ENCODE assay signal across 8 mouse cellular contexts in the genomic region with DNA sequence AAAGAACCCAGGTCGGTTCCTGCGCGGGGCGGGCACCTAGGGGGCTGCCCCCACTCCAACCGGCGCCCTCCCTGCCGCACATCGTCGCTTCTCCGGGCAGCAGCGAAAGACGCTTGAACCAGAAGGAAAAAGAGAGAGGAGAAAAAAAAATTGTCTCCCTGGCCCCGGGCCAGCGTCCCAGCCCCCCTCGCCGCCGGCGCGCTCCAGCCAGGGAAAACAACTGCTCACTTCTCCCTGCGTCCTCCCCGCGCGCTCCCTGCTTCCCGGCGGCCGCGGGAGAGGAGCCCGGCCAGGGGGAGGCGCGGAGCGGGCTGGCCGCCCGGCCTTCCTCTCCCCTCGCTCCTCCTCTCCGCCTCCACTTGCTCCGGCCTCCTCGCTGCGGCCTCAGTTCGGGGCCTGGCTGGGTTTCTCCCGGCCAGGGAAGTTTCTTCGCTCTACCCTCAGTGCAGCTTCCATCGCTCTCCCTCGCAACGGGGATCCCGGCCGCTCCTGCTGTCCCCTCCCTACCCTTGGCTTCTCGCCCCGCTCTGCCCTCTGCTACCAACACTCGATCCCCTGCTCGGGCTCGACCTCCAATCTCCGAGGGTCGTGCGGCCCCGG. TPM values are rescaled to one million over a fixed set of nuclear protein-coding genes. Genes with fewer than 3 reads are reported as not detected.
DNase-seq lines count a peak whose midpoint lies in the region; ATAC-seq and TF ChIP-seq lines count a peak whose summit lies in the region.

No protein-coding gene starts in this region.

- H3K27me3 ChIP-seq in ES-Bruce4 (ENCODE audit: control insufficient read depth, insufficient read depth, low read length, poor library complexity, severe bottlenecking), result no peaks in the 10 kb centered on the region; the same call in 1 of the 2 replicates
- peaks cover 10% of the 10 kb centered on the region for H3K27me3 ChIP-seq in forebrain, embryonic 14.5 days (replicated peaks; ENCODE audit: control insufficient read depth, insufficient read depth, low read length)
- 0 out of 2 replicates have a peak, but pooled peaks cover 10% of the 10 kb centered on the region for H3K27me3 ChIP-seq in heart, postnatal 0 days (ENCODE audit: control insufficient read depth, insufficient read depth, low read length)
- peaks cover 74% of the 10 kb centered on the region for H3K27me3 ChIP-seq in liver, postnatal 0 days (ENCODE audit: insufficient read depth, low read length)
- H3K27me3 ChIP-seq in neural tube, embryonic 15.5 days (replicated peaks), result peaks cover 58% of the 10 kb centered on the region

- peak overlapping the region; percentile 98 for H3K4me2 ChIP-seq in forebrain, embryonic 14.5 days (ENCODE audit: low read length)
- peak overlapping the region; percentile 99 for H3K4me2 ChIP-seq in heart, postnatal 0 days (ENCODE audit: low read depth, low read length)
- peak overlapping the region; percentile 69 for H3K4me2 ChIP-seq in liver, postnatal 0 days (ENCODE audit: low read depth, low read length)
- H3K4me2 ChIP-seq in neural tube, embryonic 15.5 days, result peak overlapping the region; percentile 98

- peaks cover 6% of the 10 kb centered on the region for H3K4me1 ChIP-seq in ES-Bruce4 (ENCODE audit: control insufficient read depth, insufficient read depth, low read length)
- peaks cover 30% of the 10 kb centered on the region for H3K4me1 ChIP-seq in forebrain, embryonic 14.5 days (ENCODE audit: control insufficient read depth, insufficient read depth, low read length)
- peaks cover 13% of the 10 kb centered on the region for H3K4me1 ChIP-seq in heart, postnatal 0 days (ENCODE audit: control insufficient read depth, insufficient read depth)
- H3K4me1 ChIP-seq in liver, postnatal 0 days (ENCODE audit: insufficient read depth), result peaks cover 12% of the 10 kb centered on the region
- H3K4me1 ChIP-seq in neural tube, embryonic 15.5 days, result peaks cover 62% of the 10 kb centered on the region

- DNase-seq in forebrain, embryonic 14.5 days (ENCODE audit: low spot score), result peak; percentile 85
- peak; percentile 83 for DNase-seq in heart, postnatal 0 days (ENCODE audit: low spot score)
- DNase-seq in kidney, postnatal 36 days, result peak; percentile 71 to 79
- no peak for DNase-seq in liver, postnatal 0 days

- no peak overlapping the region for H3K27ac ChIP-seq in ES-Bruce4 (ENCODE audit: insufficient read depth, low read length)
- H3K27ac ChIP-seq in forebrain, embryonic 14.5 days (ENCODE audit: low read depth, low read length), result peak overlapping the region; percentile 94
- H3K27ac ChIP-seq in heart, postnatal 0 days (ENCODE audit: low read depth), result peak overlapping the region; percentile 89
- H3K27ac ChIP-seq in liver, postnatal 0 days (ENCODE audit: low read depth), result no peak overlapping the region
- H3K27ac ChIP-seq in neural tube, embryonic 15.5 days (replicated peaks), result peak overlapping the region; percentile 86

- no peaks in the 10 kb centered on the region for H3K36me3 ChIP-seq in ES-Bruce4 (ENCODE audit: control insufficient read depth, insufficient read depth, low read length, poor library complexity, severe bottlenecking)
- H3K36me3 ChIP-seq in forebrain, embryonic 14.5 days (ENCODE audit: control insufficient read depth, insufficient read depth, low read length), result no peaks in the 10 kb centered on the region
- H3K36me3 ChIP-seq in heart, postnatal 0 days (replicated peaks; ENCODE audit: control insufficient read depth, insufficient read depth, low read length), result no peaks in the 10 kb centered on the region
- no peaks in the 10 kb centered on the region for H3K36me3 ChIP-seq in liver, postnatal 0 days (replicated peaks; ENCODE audit: insufficient read depth, low read length)
- no peaks in the 10 kb centered on the region for H3K36me3 ChIP-seq in neural tube, embryonic 15.5 days

- peak overlapping the region; percentile 67 for H3K4me3 ChIP-seq in ES-Bruce4 (ENCODE audit: low read depth, low read length)
- peak overlapping the region; percentile 52 for H3K4me3 ChIP-seq in forebrain, embryonic 14.5 days (ENCODE audit: low read depth, low read length)
- peak overlapping the region; percentile 78 for H3K4me3 ChIP-seq in heart, postnatal 0 days (ENCODE audit: low read depth, low read length)
- peak overlapping the region; percentile 50 for H3K4me3 ChIP-seq in liver, postnatal 0 days (ENCODE audit: low read depth, low read length)
- H3K4me3 ChIP-seq in neural tube, embryonic 15.5 days (replicated peaks), result peak overlapping the region; percentile 57

- TF ChIP-seq CTCF in ES-Bruce4 (IDR thresholded peaks at IDR 0.05; ENCODE audit: low read depth, low read length), result no peak
- no peak for TF ChIP-seq CTCF in heart, postnatal 0 days (IDR thresholded peaks at IDR 0.05; ENCODE audit: low read depth)
- no peak for TF ChIP-seq CTCF in liver, postnatal 0 days (IDR thresholded peaks at IDR 0.05; ENCODE audit: low read depth)

- no peak for TF ChIP-seq EP300 in ES-Bruce4 (IDR thresholded peaks at IDR 0.05; ENCODE audit: insufficient read depth, low read depth, low read length)
- peak; percentile 50; the same call in 1 of the 2 replicates for TF ChIP-seq EP300 in heart, postnatal 0 days (IDR thresholded peaks at IDR 0.05; ENCODE audit: low read depth)
- no peak for TF ChIP-seq EP300 in liver, postnatal 0 days (IDR thresholded peaks at IDR 0.05; ENCODE audit: low read depth)

- ATAC-seq in cerebellum, adult (ENCODE audit: insufficient number of reproducible peaks, low FRiP score, low TSS enrichment), result peak; percentile 58; the same call in 1 of the 2 replicates
- peak; percentile 80 for ATAC-seq in forebrain, embryonic 14.5 days
- peak; percentile 80 for ATAC-seq in heart, postnatal 0 days (ENCODE audit: insufficient read depth, low read depth)
- ATAC-seq in liver, postnatal 0 days, result peak; percentile 38
- peak; percentile 56; the same call in 1 of the 2 replicates for ATAC-seq in neural tube, embryonic 15.5 days (ENCODE audit: low FRiP score)
- no peak for ATAC-seq in megakaryocyte-erythroid progenitor cell, adult 5-6 weeks (replicated peaks; ENCODE audit: low FRiP score, low TSS enrichment, poor library complexity, severe bottlenecking)

- H3K9me3 ChIP-seq in ES-Bruce4 (replicated peaks; ENCODE audit: control insufficient read depth, insufficient read depth, low read length, poor library complexity, severe bottlenecking), result no peaks in the 10 kb centered on the region
- H3K9me3 ChIP-seq in forebrain, embryonic 14.5 days (replicated peaks; ENCODE audit: control insufficient read depth, low read length), result no peaks in the 10 kb centered on the region
- H3K9me3 ChIP-seq in heart, postnatal 0 days (replicated peaks; ENCODE audit: control insufficient read depth, low read length), result no peaks in the 10 kb centered on the region
- no peaks in the 10 kb centered on the region for H3K9me3 ChIP-seq in liver, postnatal 0 days (ENCODE audit: low read length)
- H3K9me3 ChIP-seq in neural tube, embryonic 15.5 days (replicated peaks), result no peaks in the 10 kb centered on the region

- WGBS in forebrain, embryonic 14.5 days, result under 1% methylated on average over 53 of the region's 55 CpGs
- 1% methylated on average over 34 of the region's 55 CpGs for WGBS in heart, postnatal 0 days
- under 1% methylated on average over 46 of the region's 55 CpGs for WGBS in liver, postnatal 0 days (ENCODE audit: insufficient replicate concordance)
- under 1% methylated on average over 48 of the region's 55 CpGs for WGBS in neural tube, embryonic 15.5 days

- H3K9ac ChIP-seq in ES-Bruce4 (ENCODE audit: low read depth, poor library complexity, severe bottlenecking), result peak overlapping the region; percentile 81
- peak overlapping the region; percentile 70 for H3K9ac ChIP-seq in forebrain, embryonic 14.5 days (ENCODE audit: low read length)
- H3K9ac ChIP-seq in heart, postnatal 0 days (replicated peaks; ENCODE audit: low read depth, low read length), result peak overlapping the region; percentile 92
- H3K9ac ChIP-seq in liver, postnatal 0 days (replicated peaks), result peak overlapping the region; percentile 43
- H3K9ac ChIP-seq in neural tube, embryonic 15.5 days (replicated peaks), result peak overlapping the region; percentile 70

- TF ChIP-seq POLR2A in ES-Bruce4 (IDR thresholded peaks at IDR 0.05; ENCODE audit: insufficient read depth, low read length), result no peak

RNA-seq across cellular contexts. Expression of a gene that starts 1.0 kb away (rescaled TPM):
- polyA plus RNA-seq in ES-Bruce4 (2011; ENCODE audit: insufficient read depth, insufficient read length, low read depth, missing spikeins), result 5.9 and 8.2 TPM in 2 replicates
- polyA plus RNA-seq in forebrain, embryonic 14.5 days (2014; fragmentation: Nextera tagmentation; extraction: Ambion mirVana), result 8.5 and 10.7 TPM in 2 replicates
- 60.0 and 73.4 TPM in 2 replicates for total RNA-seq in heart, postnatal 0 days (2014; rRNA removed; ENCODE audit: low replicate concordance)
- 15.4 and 16.3 TPM in 2 replicates for polyA plus RNA-seq in heart, postnatal 0 days (2015; fragmentation: Nextera tagmentation; extraction: Ambion mirVana)
- 1.3 and 1.4 TPM in 2 replicates for polyA plus RNA-seq in liver, postnatal 0 days (2015; fragmentation: Nextera tagmentation; extraction: Ambion mirVana)
- polyA plus RNA-seq in neural tube, embryonic 15.5 days (2015; fragmentation: Nextera tagmentation; extraction: Ambion mirVana), result 15.6 and 19.1 TPM in 2 replicates
- total RNA-seq in megakaryocyte-erythroid progenitor cell, adult 5-6 weeks (2014; fragmentation: Nextera tagmentation), result 3.5 and 4.4 TPM in 2 replicates
- total RNA-seq in megakaryocyte-erythroid progenitor cell, adult 5-6 weeks (2017), result 3.4 TPM in 2 replicates

RNA-seq across cellular contexts. Expression of a gene that starts 12.3 kb away (rescaled TPM):
- polyA plus RNA-seq in ES-Bruce4 (2011; ENCODE audit: insufficient read depth, insufficient read length, low read depth, missing spikeins), result 13.1 and 14.6 TPM in 2 replicates
- 204 and 233 TPM in 2 replicates for polyA plus RNA-seq in forebrain, embryonic 14.5 days (2014; fragmentation: Nextera tagmentation; extraction: Ambion mirVana)
- total RNA-seq in heart, postnatal 0 days (2014; rRNA removed; ENCODE audit: low replicate concordance), result 118 and 140 TPM in 2 replicates
- 74.8 and 76.6 TPM in 2 replicates for polyA plus RNA-seq in heart, postnatal 0 days (2015; fragmentation: Nextera tagmentation; extraction: Ambion mirVana)
- polyA plus RNA-seq in liver, postnatal 0 days (2015; fragmentation: Nextera tagmentation; extraction: Ambion mirVana), result 28.9 and 31.0 TPM in 2 replicates
- 122 and 138 TPM in 2 replicates for polyA plus RNA-seq in neural tube, embryonic 15.5 days (2015; fragmentation: Nextera tagmentation; extraction: Ambion mirVana)
- total RNA-seq in megakaryocyte-erythroid progenitor cell, adult 5-6 weeks (2014; fragmentation: Nextera tagmentation), result 34.3 and 35.1 TPM in 2 replicates
- total RNA-seq in megakaryocyte-erythroid progenitor cell, adult 5-6 weeks (2017), result 12.5 and 13.3 TPM in 2 replicates

RNA-seq across cellular contexts. Expression of a gene that starts 15.6 kb away (rescaled TPM):
- 4.3 and 5.4 TPM in 2 replicates for polyA plus RNA-seq in ES-Bruce4 (2011; ENCODE audit: insufficient read depth, insufficient read length, low read depth, missing spikeins)
- polyA plus RNA-seq in forebrain, embryonic 14.5 days (2014; fragmentation: Nextera tagmentation; extraction: Ambion mirVana), result 7.0 and 10.1 TPM in 2 replicates
- total RNA-seq in heart, postnatal 0 days (2014; rRNA removed; ENCODE audit: low replicate concordance), result 113 and 118 TPM in 2 replicates
- polyA plus RNA-seq in heart, postnatal 0 days (2015; fragmentation: Nextera tagmentation; extraction: Ambion mirVana), result 86.5 and 111 TPM in 2 replicates
- polyA plus RNA-seq in liver, postnatal 0 days (2015; fragmentation: Nextera tagmentation; extraction: Ambion mirVana), result 38.5 and 42.5 TPM in 2 replicates
- 15.9 and 18.6 TPM in 2 replicates for polyA plus RNA-seq in neural tube, embryonic 15.5 days (2015; fragmentation: Nextera tagmentation; extraction: Ambion mirVana)
- 43.9 and 46.1 TPM in 2 replicates for total RNA-seq in megakaryocyte-erythroid progenitor cell, adult 5-6 weeks (2014; fragmentation: Nextera tagmentation)
- total RNA-seq in megakaryocyte-erythroid progenitor cell, adult 5-6 weeks (2017), result 42.4 and 43.6 TPM in 2 replicates

RNA-seq across cellular contexts. Expression of a gene that starts 29.5 kb away (rescaled TPM):
- 37.1 and 42.8 TPM in 2 replicates for polyA plus RNA-seq in ES-Bruce4 (2011; ENCODE audit: insufficient read depth, insufficient read length, low read depth, missing spikeins)
- 56.1 and 67.9 TPM in 2 replicates for polyA plus RNA-seq in forebrain, embryonic 14.5 days (2014; fragmentation: Nextera tagmentation; extraction: Ambion mirVana)
- 78.0 and 82.4 TPM in 2 replicates for total RNA-seq in heart, postnatal 0 days (2014; rRNA removed; ENCODE audit: low replicate concordance)
- polyA plus RNA-seq in heart, postnatal 0 days (2015; fragmentation: Nextera tagmentation; extraction: Ambion mirVana), result 46.1 and 47.1 TPM in 2 replicates
- polyA plus RNA-seq in liver, postnatal 0 days (2015; fragmentation: Nextera tagmentation; extraction: Ambion mirVana), result 16.9 and 17.0 TPM in 2 replicates
- polyA plus RNA-seq in neural tube, embryonic 15.5 days (2015; fragmentation: Nextera tagmentation; extraction: Ambion mirVana), result 81.6 and 83.1 TPM in 2 replicates
- total RNA-seq in megakaryocyte-erythroid progenitor cell, adult 5-6 weeks (2014; fragmentation: Nextera tagmentation), result 28.7 and 43.4 TPM in 2 replicates
- 20.2 and 23.1 TPM in 2 replicates for total RNA-seq in megakaryocyte-erythroid progenitor cell, adult 5-6 weeks (2017)

RNA-seq across cellular contexts. Expression of a gene that starts 37.6 kb away (rescaled TPM):
- polyA plus RNA-seq in ES-Bruce4 (2011; ENCODE audit: insufficient read depth, insufficient read length, low read depth, missing spikeins), result not detected in 2 replicates
- 0.17 TPM in 1 of 2 replicates, not detected in the other for polyA plus RNA-seq in forebrain, embryonic 14.5 days (2014; fragmentation: Nextera tagmentation; extraction: Ambion mirVana)
- total RNA-seq in heart, postnatal 0 days (2014; rRNA removed; ENCODE audit: low replicate concordance), result not detected in 2 replicates
- 0.30 and 0.34 TPM in 2 replicates for polyA plus RNA-seq in heart, postnatal 0 days (2015; fragmentation: Nextera tagmentation; extraction: Ambion mirVana)
- polyA plus RNA-seq in liver, postnatal 0 days (2015; fragmentation: Nextera tagmentation; extraction: Ambion mirVana), result 0.17 and 0.18 TPM in 2 replicates
- polyA plus RNA-seq in neural tube, embryonic 15.5 days (2015; fragmentation: Nextera tagmentation; extraction: Ambion mirVana), result 0.35 and 0.45 TPM in 2 replicates
- not detected in 2 replicates for total RNA-seq in megakaryocyte-erythroid progenitor cell, adult 5-6 weeks (2014; fragmentation: Nextera tagmentation)
- total RNA-seq in megakaryocyte-erythroid progenitor cell, adult 5-6 weeks (2017), result 0.19 TPM in 1 of 2 replicates, not detected in the other

Comparison
In these comparisons a context has a peak if more than half of its experiments do, and no peak if none do; other contexts are left out.
1. H3K27ac ChIP-seq: peak in forebrain, embryonic 14.5 days (single experiment), heart, postnatal 0 days (single experiment) and neural tube, embryonic 15.5 days (single experiment); none in ES-Bruce4 (single experiment) and liver, postnatal 0 days (single experiment).
2. Peak in every context shown above with its lines, with median percentiles within 50 percentile points of each other: H3K4me3 ChIP-seq, H3K9ac ChIP-seq and H3K4me2 ChIP-seq.